ENCODE assay signal across 9 mouse cellular contexts in the genomic region with DNA sequence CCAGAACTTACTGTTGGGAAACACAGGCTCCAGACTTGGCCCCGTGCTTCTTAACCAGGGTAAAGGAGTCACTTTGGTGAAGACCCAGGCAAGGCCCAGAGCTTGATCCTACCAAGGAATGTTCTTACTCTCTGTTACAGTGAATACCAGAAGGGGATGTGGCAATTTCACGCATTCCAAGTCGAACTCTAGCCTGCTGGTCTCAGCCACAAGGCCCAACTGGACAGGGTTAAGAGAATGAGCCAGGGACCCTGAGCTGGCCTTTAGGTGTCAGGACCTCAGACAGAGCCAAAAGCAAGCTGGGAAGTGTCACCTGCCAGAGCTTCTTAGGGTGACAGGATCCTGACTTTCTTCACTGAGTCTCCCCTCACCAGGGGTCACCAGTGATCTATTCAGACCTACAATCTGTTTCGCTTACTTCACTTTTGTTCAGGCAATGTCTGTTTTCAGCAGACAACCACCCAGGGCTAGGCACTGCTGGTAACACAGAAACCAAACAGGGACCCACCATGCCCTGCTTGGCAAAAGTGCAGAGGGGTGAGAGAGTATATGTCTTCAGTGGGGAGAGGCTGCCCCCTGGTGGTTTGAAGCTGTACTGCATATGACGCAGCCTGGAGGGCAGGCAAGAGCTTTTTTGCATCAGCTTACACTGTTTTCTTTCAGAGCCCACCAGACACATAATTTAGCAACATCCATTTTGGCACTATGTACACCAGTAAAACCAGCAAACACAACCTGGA.
DNase-seq lines count a peak whose midpoint lies in the region; ATAC-seq and TF ChIP-seq lines count a peak whose summit lies in the region.
"Had no signal": no experiment of that assay in that cellular context is flagged by ENCODE, and none has a peak within 500 bp of the region (broad histone marks: within the 10 kb centered on the region; RNA-seq: fewer than 3 reads in every experiment).

No protein-coding gene starts in this region.

- no peak overlapping the region for H3K4me2 ChIP-seq in hindbrain, embryonic 11.5 days (replicated peaks; ENCODE audit: low read depth, low read length)
- H3K4me2 ChIP-seq in hindbrain, embryonic 16.5 days (ENCODE audit: low read length): no peak overlapping the region
- H3K4me2 ChIP-seq in forebrain, embryonic 11.5 days (ENCODE audit: low read depth, low read length, severe bottlenecking): no peak overlapping the region
- H3K4me2 ChIP-seq in hindbrain, postnatal 0 days (ENCODE audit: low read depth, low read length): no peak overlapping the region
- H3K4me2 ChIP-seq in midbrain, embryonic 14.5 days (ENCODE audit: low read length): no peak overlapping the region
- H3K4me2 ChIP-seq: stomach, embryonic 15.5 days had no signal

- H3K27me3 ChIP-seq in hindbrain, embryonic 11.5 days (ENCODE audit: control insufficient read depth, insufficient read depth, low read length): peaks cover 6% of the 10 kb centered on the region; the same call in 1 of the 2 replicates
- no peaks in the 10 kb centered on the region; the same call in 1 of the 2 replicates for H3K27me3 ChIP-seq in hindbrain, embryonic 16.5 days (replicated peaks; ENCODE audit: control insufficient read depth, insufficient read depth, low read length)
- H3K27me3 ChIP-seq in forebrain, embryonic 11.5 days (ENCODE audit: control insufficient read depth, insufficient read depth, low read length): peaks cover 19% of the 10 kb centered on the region; the same call in 1 of the 2 replicates
- H3K27me3 ChIP-seq in hindbrain, postnatal 0 days (ENCODE audit: insufficient read depth, low read length): peaks cover 5% of the 10 kb centered on the region; the same call in 1 of the 2 replicates
- H3K27me3 ChIP-seq in midbrain, embryonic 14.5 days (ENCODE audit: control insufficient read depth, insufficient read depth, low read length): peaks cover 7% of the 10 kb centered on the region; the same call in 1 of the 2 replicates

- WGBS in hindbrain, embryonic 11.5 days: 40% methylated on average over 5 of the region's 5 CpGs
- WGBS in hindbrain, embryonic 16.5 days: 55% methylated on average over 5 of the region's 5 CpGs
- WGBS in forebrain, embryonic 11.5 days: 51% methylated on average over 5 of the region's 5 CpGs
- WGBS in hindbrain, postnatal 0 days: 45% methylated on average over 5 of the region's 5 CpGs
- 38% methylated on average over 5 of the region's 5 CpGs for WGBS in midbrain, embryonic 14.5 days

- DNase-seq in hindbrain, embryonic 11.5 days (ENCODE audit: low spot score): peak; percentile 88
- DNase-seq in c-Kit-positive CD71-negative TER-119-negative erythroid progenitor cells, embryonic 14.5 days (ENCODE audit: low read depth): peak; percentile 41
- DNase-seq in forebrain, embryonic 11.5 days (ENCODE audit: low spot score): peak; percentile 89
- DNase-seq in hindbrain, postnatal 0 days (ENCODE audit: low spot score): peak; percentile 86
- peak; percentile 70 to 72 for DNase-seq in left cerebral cortex, postnatal 25 days (ENCODE audit: low spot score in 2 of 2)
- peak; percentile 87 for DNase-seq in midbrain, embryonic 14.5 days
- peak; percentile 18 to 30 for DNase-seq in spleen, postnatal 36 days (ENCODE audit: low spot score in 2 of 2)

- peak; percentile 56; the same call in 1 of the 2 replicates for ATAC-seq in hindbrain, embryonic 11.5 days (ENCODE audit: low FRiP score)
- ATAC-seq in hindbrain, embryonic 16.5 days: no peak
- ATAC-seq in forebrain, embryonic 11.5 days (replicated peaks; ENCODE audit: low FRiP score): peak; percentile 44; the same call in 1 of the 2 replicates
- peak; percentile 55; the same call in 1 of the 2 replicates for ATAC-seq in hindbrain, postnatal 0 days
- ATAC-seq in midbrain, embryonic 14.5 days (ENCODE audit: low FRiP score, low TSS enrichment): no peak; the same call in 1 of the 2 replicates

- no peaks in the 10 kb centered on the region for H3K9me3 ChIP-seq in hindbrain, embryonic 11.5 days (ENCODE audit: control insufficient read depth, low read length)
- no peaks in the 10 kb centered on the region for H3K9me3 ChIP-seq in hindbrain, embryonic 16.5 days (ENCODE audit: control insufficient read depth, low read length)
- H3K9me3 ChIP-seq in forebrain, embryonic 11.5 days (ENCODE audit: control insufficient read depth, low read length): no peaks in the 10 kb centered on the region
- no peaks in the 10 kb centered on the region for H3K9me3 ChIP-seq in hindbrain, postnatal 0 days (ENCODE audit: low read length)
- no peaks in the 10 kb centered on the region for H3K9me3 ChIP-seq in midbrain, embryonic 14.5 days (ENCODE audit: control insufficient read depth, low read length)
- H3K9me3 ChIP-seq: stomach, embryonic 15.5 days had no signal

- H3K36me3 ChIP-seq in hindbrain, embryonic 11.5 days (ENCODE audit: control insufficient read depth, insufficient read depth, low read length): no peaks in the 10 kb centered on the region
- H3K36me3 ChIP-seq in hindbrain, embryonic 16.5 days (ENCODE audit: control insufficient read depth, insufficient read depth, low read length): no peaks in the 10 kb centered on the region
- H3K36me3 ChIP-seq in forebrain, embryonic 11.5 days (ENCODE audit: control insufficient read depth, insufficient read depth, low read length): no peaks in the 10 kb centered on the region
- H3K36me3 ChIP-seq in hindbrain, postnatal 0 days (ENCODE audit: insufficient read depth, low read length): no peaks in the 10 kb centered on the region
- H3K36me3 ChIP-seq in midbrain, embryonic 14.5 days (ENCODE audit: control insufficient read depth, insufficient read depth, low read length): no peaks in the 10 kb centered on the region
- H3K36me3 ChIP-seq: stomach, embryonic 15.5 days had no signal

- TF ChIP-seq CTCF in hindbrain, postnatal 0 days (IDR thresholded peaks at IDR 0.05; ENCODE audit: low read depth): peak; percentile 100

- no peak overlapping the region for H3K27ac ChIP-seq in hindbrain, embryonic 11.5 days (ENCODE audit: low read depth, low read length)
- H3K27ac ChIP-seq in hindbrain, embryonic 16.5 days (ENCODE audit: low read depth, low read length): no peak overlapping the region
- H3K27ac ChIP-seq in forebrain, embryonic 11.5 days (ENCODE audit: low read depth, low read length): no peak overlapping the region
- no peak overlapping the region for H3K27ac ChIP-seq in hindbrain, postnatal 0 days
- no peak overlapping the region for H3K27ac ChIP-seq in midbrain, embryonic 14.5 days (replicated peaks; ENCODE audit: low read depth, low read length)
- H3K27ac ChIP-seq: stomach, embryonic 15.5 days had no signal

- H3K4me3 ChIP-seq in hindbrain, embryonic 11.5 days (ENCODE audit: low read depth, low read length): no peak overlapping the region
- no peak overlapping the region for H3K4me3 ChIP-seq in hindbrain, embryonic 16.5 days (ENCODE audit: low read length)
- H3K4me3 ChIP-seq in forebrain, embryonic 11.5 days (ENCODE audit: low read depth, low read length): no peak overlapping the region
- no peak overlapping the region for H3K4me3 ChIP-seq in hindbrain, postnatal 0 days (ENCODE audit: low read length)
- no peak overlapping the region for H3K4me3 ChIP-seq in midbrain, embryonic 14.5 days (replicated peaks; ENCODE audit: low read depth, low read length)
- H3K4me3 ChIP-seq: stomach, embryonic 15.5 days had no signal

- intact Hi-C loops in left cerebral cortex, postnatal 25 days (cut with DNase I): loop anchor here (1.0 to 10.0 kb wide), 5 partner anchors 135 to 767 kb away; no protein-coding TSS in a partner anchor

- no peaks in the 10 kb centered on the region for H3K4me1 ChIP-seq in hindbrain, embryonic 11.5 days (replicated peaks; ENCODE audit: control insufficient read depth, insufficient read depth, low read length)
- no peaks in the 10 kb centered on the region for H3K4me1 ChIP-seq in hindbrain, embryonic 16.5 days (ENCODE audit: control insufficient read depth, insufficient read depth, low read depth, low read length)
- H3K4me1 ChIP-seq in forebrain, embryonic 11.5 days (replicated peaks; ENCODE audit: control insufficient read depth, insufficient read depth, low read length): no peaks in the 10 kb centered on the region
- H3K4me1 ChIP-seq in hindbrain, postnatal 0 days (ENCODE audit: insufficient read depth, low read length): no peaks in the 10 kb centered on the region
- H3K4me1 ChIP-seq in midbrain, embryonic 14.5 days (ENCODE audit: control insufficient read depth, insufficient read depth, low read length): no peaks in the 10 kb centered on the region
- H3K4me1 ChIP-seq: stomach, embryonic 15.5 days had no signal

- no peak overlapping the region for H3K9ac ChIP-seq in hindbrain, embryonic 11.5 days (ENCODE audit: low read depth, low read length)
- H3K9ac ChIP-seq in hindbrain, embryonic 16.5 days (ENCODE audit: low read depth, low read length): no peak overlapping the region
- H3K9ac ChIP-seq in forebrain, embryonic 11.5 days (ENCODE audit: low read length): no peak overlapping the region
- H3K9ac ChIP-seq in hindbrain, postnatal 0 days (replicated peaks; ENCODE audit: low read length): no peak overlapping the region
- no peak overlapping the region for H3K9ac ChIP-seq in midbrain, embryonic 14.5 days (replicated peaks; ENCODE audit: low read length)
- H3K9ac ChIP-seq: stomach, embryonic 15.5 days had no signal

Comparison
In these comparisons a context has a peak if more than half of its experiments do, and no peak if none do; other contexts are left out.
1. ATAC-seq: peak in hindbrain, embryonic 11.5 days (single experiment), forebrain, embryonic 11.5 days (single experiment) and hindbrain, postnatal 0 days (single experiment); none in hindbrain, embryonic 16.5 days (single experiment) and midbrain, embryonic 14.5 days (single experiment).
2. DNase-seq: peak in every context shown above with its lines; median percentile 89 in forebrain, embryonic 11.5 days; 88 in hindbrain, embryonic 11.5 days; 87 in midbrain, embryonic 14.5 days; 86 in hindbrain, postnatal 0 days; 71 in left cerebral cortex, postnatal 25 days; 41 in c-Kit-positive CD71-negative TER-119-negative erythroid progenitor cells, embryonic 14.5 days; 24 in spleen, postnatal 36 days.